Mouse (Mus musculus) frontal cortex, postnatal 25 days (tissue): Measurements from ENCODE around the gene Dnah11.

Experiments used
- DNase-seq, 2 experiments: peaks; one replicate each; pipeline ENCODE4 v3.0.0; 2022; ENCODE audit warnings: low spot score in 2 of 2

Gene Dnah11

DNA sequence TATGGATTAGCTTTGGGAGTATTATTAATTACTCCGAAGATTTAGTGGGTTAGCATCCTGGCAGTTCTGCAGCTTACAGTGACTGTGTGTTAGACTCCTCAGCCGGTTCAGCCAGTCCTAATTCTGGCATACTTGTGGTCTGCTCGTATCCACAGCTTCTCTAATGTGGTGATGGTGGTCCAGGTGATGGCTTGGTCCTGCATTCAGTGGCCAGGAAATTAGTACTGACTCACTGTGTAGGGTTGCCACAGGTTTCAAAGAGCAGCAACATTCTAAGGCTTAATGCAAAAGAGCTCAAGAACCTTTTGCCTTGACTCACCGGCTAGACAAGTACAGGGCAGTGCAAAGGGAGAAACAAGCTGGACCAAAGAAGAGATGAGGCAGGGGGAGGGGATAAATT is 103.9 kb downstream of the Dnah11 start:
- DNase-seq = no peak

DNA sequence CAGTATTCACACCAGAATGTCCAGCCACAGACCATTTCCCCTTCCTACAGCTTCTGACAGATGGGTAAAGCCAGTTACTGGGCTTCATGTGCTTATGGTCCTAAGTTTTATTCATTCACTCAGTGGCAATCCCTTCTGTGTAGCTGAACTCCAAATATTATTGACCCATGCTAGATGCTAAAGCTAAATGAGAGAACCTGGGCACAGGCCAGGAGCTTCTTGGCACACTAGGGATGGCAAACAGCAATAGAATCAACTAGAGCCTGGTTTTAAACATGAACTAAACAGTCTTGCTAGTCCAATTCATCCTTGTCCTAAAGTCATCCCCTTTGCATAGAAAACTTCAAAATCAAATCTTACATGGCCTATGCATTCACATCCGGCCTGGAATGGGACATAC is 113.6 kb downstream of the Dnah11 start:
- DNase-seq = no peak

DNA sequence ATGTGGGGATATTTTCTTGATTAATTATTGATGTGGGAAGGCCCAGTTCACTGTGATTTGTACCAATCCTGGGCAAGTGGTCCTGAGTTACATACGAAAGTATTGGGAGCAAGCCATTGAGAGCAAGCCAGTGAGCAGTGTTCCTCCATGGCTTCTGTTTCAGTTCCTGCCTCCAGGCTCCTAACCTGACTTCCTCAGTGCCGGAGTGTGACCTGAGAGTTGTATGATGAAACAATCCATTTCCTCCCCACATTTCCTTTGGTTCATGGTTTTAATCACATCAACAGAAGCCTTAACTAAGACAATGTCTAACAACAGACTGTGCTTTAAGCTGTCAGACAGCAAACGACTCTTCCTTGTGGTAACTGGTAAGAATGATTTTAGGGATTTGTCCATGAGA is 114.0 kb downstream of the Dnah11 start:
- DNase-seq = no peak

DNA sequence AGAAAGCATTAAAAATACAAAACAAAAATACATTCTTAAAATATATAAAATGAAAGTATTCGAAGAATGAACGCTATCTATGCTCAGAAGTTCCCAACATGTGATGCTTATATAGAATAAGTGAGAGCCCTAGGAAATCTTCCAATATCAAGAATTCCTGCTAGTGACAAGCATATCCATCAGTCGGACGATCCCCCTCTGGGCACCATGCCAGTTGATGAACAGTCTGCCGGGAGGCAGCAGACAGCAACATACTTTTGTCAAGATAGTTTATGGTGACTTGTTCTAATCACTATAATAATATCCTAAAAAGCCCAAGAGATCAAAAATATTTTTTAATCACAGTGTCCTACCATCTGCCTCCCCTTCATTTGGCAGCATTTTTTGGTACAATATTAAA is 114.7 kb downstream of the Dnah11 start:
- DNase-seq = no peak

DNA sequence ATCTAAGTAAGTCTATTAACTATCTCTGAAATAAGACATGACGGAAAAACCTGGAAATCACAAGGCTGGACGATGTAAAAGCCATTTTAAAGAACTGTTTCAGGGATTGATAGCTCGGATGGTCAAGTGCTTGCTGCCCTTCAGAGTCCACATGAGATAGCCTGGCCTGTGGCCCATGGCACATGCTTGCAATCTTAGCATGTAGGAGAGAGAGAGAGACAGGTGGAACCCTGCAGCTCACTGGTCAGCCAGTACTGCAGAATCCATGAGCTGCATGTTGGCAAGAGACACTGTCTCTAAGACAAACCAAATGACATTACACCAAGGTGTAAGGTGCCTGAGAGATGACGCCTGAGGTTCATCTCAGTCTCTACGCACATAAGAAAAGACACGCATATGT is 118.4 kb downstream of the Dnah11 start:
- DNase-seq = no peak

DNA sequence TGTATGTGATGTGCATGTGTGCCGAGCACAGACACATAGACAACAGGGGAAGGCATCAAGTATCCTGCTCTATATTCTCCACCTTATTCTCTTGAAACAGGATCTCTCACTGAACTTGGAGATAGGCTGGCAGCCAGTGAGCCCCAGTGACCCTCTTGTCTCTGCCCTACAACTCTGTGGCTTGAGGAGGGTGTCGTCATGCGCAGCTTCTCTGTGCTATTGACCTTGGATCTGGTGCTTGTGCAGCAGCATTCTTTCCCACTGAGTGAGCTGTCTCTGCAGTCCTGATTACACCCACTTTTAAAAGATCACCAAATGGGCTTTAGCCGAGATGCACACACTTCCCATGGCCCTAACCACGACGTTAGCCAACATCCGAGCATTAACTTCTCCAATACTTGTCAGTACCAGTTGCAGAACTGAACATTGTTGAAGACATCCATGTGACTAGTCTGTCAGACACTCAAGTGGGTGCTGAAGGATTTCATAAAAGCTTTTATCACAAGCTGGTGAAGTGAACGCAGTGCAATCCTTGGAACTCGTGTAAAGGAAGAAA is 120.3 kb downstream of the Dnah11 start:
- DNase-seq = no peak

DNA sequence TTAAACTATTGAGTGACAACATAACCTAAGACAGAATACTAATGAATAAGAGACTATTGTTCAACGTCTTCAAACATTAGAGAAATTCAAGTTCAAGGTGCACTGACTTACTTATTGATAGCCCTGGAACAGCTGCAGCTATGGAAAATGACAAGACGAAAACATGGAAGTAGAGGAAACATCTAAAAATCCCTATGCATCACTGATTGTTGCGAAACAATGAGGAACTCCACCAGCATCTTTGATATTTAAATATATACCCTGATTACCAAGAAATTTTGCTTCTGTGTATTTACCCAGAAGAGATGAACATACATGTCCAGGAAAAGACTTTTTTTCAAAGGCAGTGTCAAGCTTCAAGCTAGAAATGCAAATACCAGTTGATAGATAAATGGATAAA is 122.0 kb downstream of the Dnah11 start:
- no peak for DNase-seq

DNA sequence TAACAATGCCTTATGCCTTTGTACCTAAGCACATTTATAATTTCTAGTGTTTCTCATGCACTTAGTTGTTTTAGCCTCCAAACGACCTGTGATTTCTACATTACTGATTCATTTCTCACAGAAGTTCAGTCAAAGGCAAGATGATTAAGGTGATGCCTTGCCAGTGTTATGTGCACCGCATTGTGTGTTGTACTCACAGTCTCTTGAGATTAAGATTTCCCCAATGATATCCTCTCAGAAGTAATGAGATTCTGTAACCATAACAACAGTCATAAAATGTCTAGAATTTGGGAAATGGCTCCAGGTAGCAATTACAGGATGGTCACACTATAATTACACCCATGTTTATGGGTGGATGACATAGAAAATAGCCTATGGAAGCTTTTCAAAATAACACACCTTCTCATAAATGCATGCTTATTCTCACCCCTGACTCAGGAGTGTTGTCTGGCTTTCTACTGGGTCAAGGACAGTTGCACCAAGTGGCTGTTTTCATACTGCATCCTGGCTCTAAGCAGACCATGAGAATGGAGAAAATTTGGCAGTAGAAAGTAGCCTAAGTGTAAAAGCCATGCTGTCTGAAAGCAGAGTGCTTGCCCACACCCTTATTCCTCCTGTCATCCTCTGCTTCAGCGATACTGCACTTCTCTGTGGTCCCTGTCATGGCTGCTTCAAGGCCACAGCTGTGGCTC is 126.5 kb downstream of the Dnah11 start:
- DNase-seq = no peak

DNA sequence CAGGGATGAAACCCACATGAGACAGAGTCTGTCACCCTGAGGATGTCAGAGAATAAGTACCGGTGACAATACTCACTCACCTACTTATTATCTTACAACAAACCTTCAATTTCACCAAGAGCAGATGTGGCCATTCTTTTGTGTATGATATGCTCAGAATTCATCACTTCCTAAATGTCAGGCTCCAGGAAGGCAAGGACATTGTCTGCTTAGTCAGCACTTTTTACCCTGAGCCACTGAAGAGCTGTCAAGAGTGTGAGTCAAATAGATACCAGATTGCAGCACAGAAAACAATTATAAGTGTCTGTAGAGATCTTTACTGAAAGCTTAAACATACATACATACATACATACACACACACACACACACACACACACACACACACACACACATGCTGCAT is 127.2 kb downstream of the Dnah11 start:
- DNase-seq = no peak

DNA sequence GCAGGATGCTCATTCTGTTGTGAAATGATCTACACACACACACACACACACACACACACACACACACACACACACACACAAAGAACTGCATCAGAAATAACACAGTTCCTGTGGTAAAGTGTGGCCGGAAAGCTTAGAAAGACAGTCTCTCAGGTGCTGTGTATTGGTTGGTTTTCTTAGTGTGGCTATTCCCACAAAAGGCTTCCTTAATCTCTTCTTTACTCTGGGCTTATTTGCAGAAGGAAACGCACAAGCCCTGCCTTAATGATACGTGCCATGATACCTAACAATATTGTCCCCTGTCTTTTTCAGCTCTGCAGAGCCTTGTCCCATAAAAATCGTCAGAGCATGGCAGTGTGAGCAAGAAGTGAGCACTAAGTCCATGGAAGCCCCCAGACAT is 130.1 kb downstream of the Dnah11 start:
- no peak for DNase-seq

DNA sequence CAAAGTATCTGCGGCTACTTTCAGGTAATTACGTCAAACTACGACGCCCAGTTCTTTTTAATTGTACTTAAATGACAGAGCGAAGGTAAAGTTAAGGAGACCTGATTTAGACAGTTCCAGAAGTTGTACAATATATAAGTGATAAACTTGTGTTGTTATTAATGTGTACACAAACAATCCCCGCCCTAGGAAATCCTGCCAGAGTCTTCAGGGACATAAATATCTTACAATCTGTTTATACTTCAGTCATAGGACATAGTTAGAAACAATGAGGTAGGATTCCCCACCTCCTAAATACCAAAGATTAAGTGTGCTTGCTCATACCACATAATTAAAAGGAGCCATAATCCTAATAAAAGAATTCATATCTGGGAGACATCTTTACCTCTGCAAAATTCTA is 136.5 kb downstream of the Dnah11 start:
- no peak for DNase-seq

DNA sequence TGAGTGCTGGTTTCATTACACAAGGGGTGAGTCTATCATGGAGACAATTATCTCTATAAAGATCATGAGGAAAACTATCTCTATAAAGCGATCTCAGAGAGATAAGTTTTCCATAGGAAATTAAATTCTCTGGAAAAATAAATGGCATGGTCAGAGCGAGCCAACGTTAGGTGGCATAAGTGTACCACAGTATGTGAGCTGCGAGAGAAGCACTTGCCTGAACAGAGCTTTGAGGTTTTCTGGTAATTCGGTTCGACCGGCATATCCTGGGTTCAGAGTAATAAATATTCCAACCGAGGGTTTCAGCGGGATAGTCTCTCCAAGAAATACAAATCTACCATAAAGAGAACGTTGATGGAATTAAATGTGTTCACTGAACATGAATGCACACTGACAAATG is 142.0 kb downstream of the Dnah11 start:
- DNase-seq = peak in 1 of 2 experiments; percentile 22

DNA sequence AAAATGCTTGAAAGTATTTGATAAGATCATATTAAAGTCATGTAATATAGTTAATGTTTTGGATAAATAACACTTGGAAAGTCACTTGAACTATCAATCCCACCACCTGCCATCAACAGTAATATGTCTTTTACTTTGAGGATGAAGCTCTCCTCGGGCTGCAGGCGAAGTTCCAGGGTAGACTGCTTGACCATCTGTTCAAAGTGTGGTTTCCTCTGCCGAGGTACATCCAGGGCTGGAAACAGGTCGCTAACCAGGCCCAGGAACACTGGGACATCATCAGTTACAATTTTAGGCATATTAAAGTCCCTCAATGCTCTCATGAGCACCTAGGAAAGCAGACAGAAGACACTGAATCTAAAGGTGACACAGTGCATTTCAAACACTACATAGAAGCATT is 153.5 kb downstream of the Dnah11 start:
- DNase-seq = no peak

DNA sequence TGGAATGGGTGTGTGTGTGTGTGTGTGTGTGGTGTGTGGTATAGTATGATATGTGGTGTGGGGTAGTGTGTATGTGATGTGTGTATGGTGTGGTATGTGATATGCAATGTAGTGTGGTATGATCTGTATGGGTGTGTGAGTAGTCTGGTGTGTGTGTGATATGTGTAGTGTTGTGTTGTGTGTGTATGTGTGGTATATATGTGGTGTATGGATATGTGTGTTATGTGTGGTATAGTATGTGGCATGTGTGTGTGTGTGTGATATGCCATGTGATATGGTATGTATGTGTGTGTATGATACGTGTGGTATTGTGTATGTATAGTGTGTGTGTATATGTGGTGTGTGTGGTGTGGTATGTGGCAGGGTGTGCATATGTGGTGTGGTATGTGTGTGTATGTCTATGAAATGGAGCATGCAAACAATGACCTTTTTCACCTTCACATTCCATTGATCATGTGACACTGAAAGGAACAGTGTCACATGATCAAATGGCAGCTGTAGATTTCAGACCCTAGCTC is 155.7 kb downstream of the Dnah11 start:
- DNase-seq = no peak

DNA sequence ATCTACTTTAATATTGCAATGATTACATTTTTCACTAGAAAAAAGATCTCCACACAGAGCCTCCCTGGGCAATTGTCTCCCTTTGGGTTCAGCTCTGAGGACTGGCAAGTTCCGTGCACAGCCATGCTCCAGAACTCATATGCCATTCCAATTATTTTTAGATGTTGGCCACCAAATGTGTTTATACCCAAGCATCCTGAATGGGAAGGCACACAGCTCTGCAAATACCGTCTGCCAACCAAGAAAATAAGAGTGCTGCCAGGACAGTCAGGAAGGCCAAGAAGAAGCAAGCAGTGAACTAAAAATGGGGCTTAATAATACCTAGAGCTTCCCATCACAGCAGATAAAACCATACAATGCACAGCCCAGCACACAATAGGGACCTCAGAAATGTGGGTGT is 156.6 kb downstream of the Dnah11 start:
- DNase-seq = no peak

DNA sequence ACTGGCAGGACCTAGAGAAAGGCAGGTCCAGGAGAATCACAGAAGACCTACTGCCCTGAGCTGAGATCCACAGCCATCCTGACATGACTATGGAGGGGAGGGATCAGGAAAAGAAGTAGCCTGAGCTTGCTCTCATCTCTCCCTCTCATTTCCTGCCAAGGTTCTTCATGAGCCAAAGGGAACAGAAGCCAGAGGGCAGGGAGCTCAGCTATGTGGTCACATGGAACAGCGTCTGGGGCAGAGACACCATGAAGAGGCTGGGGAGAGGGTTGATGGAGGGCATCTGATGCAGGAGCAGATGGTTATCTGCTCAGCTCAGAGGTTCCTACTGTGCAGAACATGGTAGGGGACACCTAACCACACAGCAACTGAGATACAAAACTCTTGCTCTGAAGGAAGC is 163.9 kb downstream of the Dnah11 start:
- no peak for DNase-seq

DNA sequence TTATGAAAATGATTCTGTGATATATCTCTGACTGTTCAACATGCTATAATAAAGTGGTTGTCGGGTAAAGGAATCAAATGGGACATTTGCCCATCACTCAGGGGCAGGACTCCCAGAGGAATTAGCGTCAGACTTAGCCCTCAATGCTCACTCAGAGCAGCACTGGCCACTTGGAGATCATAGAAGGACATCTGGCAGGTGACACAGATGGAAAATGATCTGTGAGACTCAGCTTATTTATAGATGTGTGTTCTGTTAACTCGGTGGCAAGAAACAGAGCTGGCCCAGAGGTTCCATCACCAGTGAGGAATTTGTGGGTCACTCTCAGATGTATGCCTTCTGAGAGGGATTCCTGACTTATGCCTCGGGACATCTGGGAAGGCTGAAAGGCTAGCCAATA is 173.1 kb downstream of the Dnah11 start:
- no peak for DNase-seq

DNA sequence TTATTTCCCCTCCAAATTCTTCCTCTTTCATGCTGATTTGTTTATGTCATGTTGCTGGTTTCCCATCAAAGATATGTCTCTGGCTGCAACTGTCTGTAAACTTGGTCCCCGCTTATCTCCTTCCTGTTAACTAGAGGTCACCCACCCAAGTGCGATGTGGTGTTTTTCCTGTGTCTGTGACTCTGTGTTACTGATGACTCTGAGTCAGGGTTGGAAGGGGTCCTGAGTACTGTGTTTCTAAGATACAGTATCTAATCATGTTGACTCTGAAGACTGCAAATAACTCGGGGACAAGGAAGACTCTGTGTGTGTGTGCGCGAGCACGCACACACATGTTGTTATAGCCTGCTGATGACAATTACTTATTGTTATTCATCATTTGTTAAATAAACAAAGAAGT is 179.9 kb downstream of the Dnah11 start:
- DNase-seq = no peak

DNA sequence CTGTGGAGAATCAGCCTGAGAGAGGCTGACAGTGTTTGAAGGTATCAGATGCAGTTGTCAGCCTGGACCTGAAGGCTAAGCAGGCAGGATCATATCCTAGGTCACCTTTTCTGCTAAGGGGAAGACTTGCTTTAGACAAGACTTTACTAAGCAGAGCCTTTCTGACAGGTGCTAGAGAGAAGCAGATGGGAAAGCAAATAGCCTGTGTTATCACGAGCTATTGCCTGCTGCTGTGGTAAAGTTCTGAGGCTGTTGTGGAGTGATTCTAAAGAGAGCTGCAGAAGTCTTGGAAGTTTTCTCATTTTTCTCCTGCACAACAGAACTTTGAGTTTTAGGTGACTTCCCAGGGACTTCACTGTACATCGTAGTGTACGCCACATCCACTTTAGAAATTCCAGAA is 185.0 kb downstream of the Dnah11 start:
- no peak for DNase-seq

DNA sequence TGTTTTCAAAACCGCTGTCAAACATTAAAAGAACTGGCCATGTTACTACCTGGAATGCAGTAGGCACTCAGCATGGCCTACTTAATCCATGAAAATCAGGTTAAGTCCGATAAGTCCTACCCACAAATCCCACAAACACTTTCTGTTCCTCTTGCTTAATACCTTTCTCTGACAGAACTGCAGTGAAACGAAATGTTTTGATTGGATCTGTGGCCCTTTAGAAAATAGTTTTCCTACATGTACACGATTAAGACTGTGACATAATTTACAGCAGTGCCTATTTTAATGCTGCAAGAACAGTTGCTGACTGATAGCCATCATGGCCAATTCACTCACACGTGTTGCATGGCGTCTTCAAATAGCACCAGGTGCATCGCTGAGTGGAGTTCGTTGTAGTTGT is 186.9 kb downstream of the Dnah11 start:
- no peak for DNase-seq

DNA sequence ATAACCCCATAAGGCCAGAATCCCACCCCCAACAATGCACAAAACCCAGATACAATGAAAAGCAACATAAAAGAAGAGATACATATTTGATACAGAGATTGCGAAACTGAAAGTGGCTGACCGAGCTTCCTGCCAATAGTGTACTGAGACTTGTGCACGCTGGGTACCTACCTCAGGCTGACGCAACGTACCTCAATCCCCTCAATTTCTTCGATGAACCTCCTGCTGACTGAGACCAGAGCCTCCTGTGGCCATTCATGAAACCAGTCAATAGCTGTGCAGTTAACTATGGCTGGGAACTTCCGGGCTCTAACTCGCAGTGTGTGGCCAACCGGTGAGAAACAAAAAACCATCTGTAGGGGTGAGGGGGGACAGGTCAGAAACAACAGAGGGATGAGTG is 203.9 kb downstream of the Dnah11 start:
- DNase-seq = no peak

DNA sequence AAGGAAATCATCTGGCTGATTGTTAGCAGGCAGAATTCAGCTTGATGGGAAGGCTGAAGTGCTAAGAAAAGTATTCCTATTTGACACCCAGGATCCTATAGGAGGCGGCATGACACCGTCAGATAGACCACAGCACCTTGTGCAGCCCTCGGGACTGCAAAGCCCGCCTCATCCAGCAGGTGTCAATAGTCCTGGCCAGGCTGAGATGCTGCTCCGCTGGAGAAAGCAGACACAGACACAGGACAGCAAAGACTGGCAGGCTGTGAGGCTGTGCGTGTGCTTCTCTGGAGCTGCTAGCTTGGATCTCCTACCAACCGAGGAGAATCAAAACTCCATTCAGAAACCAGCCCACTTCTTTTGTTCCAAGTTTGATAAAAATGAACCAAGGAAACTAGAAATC is 205.3 kb downstream of the Dnah11 start:
- DNase-seq = peak; percentile 24 to 25

DNA sequence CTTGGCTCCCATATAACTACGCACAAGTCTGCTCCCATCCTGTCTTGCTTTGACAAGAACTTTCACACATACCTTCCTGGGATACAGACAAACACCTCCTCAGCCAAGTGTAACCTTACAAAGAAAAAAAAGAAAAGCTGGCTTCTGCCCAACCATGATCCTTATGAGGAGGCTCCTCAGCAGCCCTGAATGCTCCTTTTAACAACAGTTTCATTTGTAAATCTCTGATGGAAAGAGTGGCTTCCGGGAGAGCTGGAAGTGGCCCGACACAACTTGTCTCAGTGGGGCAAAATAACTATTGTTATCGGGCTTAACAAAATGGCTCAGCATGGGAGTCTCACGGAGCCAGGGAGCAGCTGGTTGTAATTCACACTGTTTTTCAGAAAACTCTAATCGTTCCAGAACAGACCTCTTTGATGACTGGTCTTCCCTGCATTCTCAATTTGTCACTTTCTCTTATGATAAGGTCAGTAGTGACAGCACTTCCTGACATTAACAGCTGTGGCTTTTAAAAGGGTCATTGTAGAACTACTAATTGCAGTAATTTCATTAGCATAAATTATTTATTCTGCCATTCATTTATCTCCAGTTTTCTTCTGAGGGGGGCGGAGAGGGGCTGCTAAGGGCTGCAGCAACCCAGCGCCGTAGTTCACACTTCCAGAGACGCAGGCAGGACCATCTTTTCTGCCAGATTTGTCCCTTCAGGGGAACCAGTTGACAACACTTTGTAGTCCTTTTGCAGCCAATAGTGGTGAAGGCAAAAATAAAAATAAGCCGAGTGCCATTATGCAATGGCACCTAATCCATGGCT is 209.6 kb downstream of the Dnah11 start:
- no peak for DNase-seq
